ENCODE assay signal across 8 mouse cellular contexts in genomic region chr17:23673424-23674073, GRCm38 (mm10). TPM values are rescaled to one million over a fixed set of nuclear protein-coding genes. Genes with fewer than 3 reads are reported as not detected.
A peak's percentile ranks its signal among the peaks of the same experiment; 100 is the strongest.
DNase-seq lines count a peak whose midpoint lies in the region; ATAC-seq lines count a peak whose summit lies in the region.

Hcfc1r1 (plus strand) TSS chr17:23673596.
Thoc6 (minus strand) TSS chr17:23673882.

- peak; percentile 98 for DNase-seq in adipocyte (ENCODE audit: low spot score)
- DNase-seq in embryo, embryonic 10 days (ENCODE audit: low spot score), result peak; percentile 96
- DNase-seq in gastrocnemius, postnatal 10 days, result peak; percentile 84
- DNase-seq in induced T-regulatory cell, adult 2 months (ENCODE audit: low read depth), result peak; percentile 97
- peak; percentile 94 to 95 for DNase-seq in left cerebral cortex, adult 9 months (ENCODE audit: low spot score in 2 of 2)
- peak; percentile 91 for DNase-seq in right cerebral cortex, postnatal 14 days
- DNase-seq in urinary bladder, postnatal 36 days (ENCODE audit: low spot score in 2 of 2), result peak; percentile 86 to 90

- peak; percentile 77 for ATAC-seq in megakaryocyte progenitor cell, adult 5-6 weeks (replicated peaks; ENCODE audit: poor library complexity)

RNA-seq across cellular contexts. Expression of gene Hcfc1r1, which starts in this region (rescaled TPM):
- total RNA-seq in gastrocnemius, postnatal 10 days (2021), result 100 to 1,000 TPM; 273 to 283 TPM
- 39.1 and 42.7 TPM in 2 replicates for total RNA-seq in megakaryocyte progenitor cell, adult 5-6 weeks (2015)
- 17.8 and 20.2 TPM in 2 replicates for total RNA-seq in megakaryocyte progenitor cell, adult 5-6 weeks (2017)

RNA-seq across cellular contexts. Expression of gene Thoc6, which starts in this region (rescaled TPM):
- total RNA-seq in gastrocnemius, postnatal 10 days (2021), result 10 to 100 TPM; 17.7 to 21.2 TPM
- 32.3 and 33.4 TPM in 2 replicates for total RNA-seq in megakaryocyte progenitor cell, adult 5-6 weeks (2015)
- 45.7 and 51.2 TPM in 2 replicates for total RNA-seq in megakaryocyte progenitor cell, adult 5-6 weeks (2017)

Comparison
In these comparisons a context has a peak if more than half of its experiments do, and no peak if none do; other contexts are left out.
1. Peak in every context shown above with its lines: DNase-seq and ATAC-seq.
2. RNA of gene Hcfc1r1 (total RNA-seq): 273 to 283 TPM in gastrocnemius, postnatal 10 days; 17.8 to 42.7 TPM in megakaryocyte progenitor cell, adult 5-6 weeks; every median in the first group is over 4 times any median in the second.